Mouse (Mus musculus) heart, embryonic 10.5 days (tissue): ENCODE results near the gene Gm10668. TPM values are rescaled to one million over a fixed set of nuclear protein-coding genes. Genes with fewer than 3 reads are reported as not detected.
"Not testable (repeated sequence)": the region's sequence is repeated elsewhere in the genome, so short reads cannot be mapped to it uniquely, and the experiment has no call there.

ENCODE experiments used
- DNase-seq: peaks from one replicate; pipeline ENCODE4 v3.0.0-alpha.2; 2017; ENCODE audit warnings: low spot score
- H3K27ac ChIP-seq: fragments of 300-500 bp; sonication (generic); 2 replicates; pipeline ENCODE4 v1.5.1; 2016; ENCODE audit warnings: mild to moderate bottlenecking
- H3K27me3 ChIP-seq: fragments of 300-500 bp; sonication (generic); 2 replicates; pipeline ENCODE4 v1.6.1; 2016; ENCODE audit warnings: mild to moderate bottlenecking; ENCODE audit not compliant: poor library complexity, insufficient read depth, severe bottlenecking
- H3K36me3 ChIP-seq: fragments of 300-500 bp; sonication (generic); 2 replicates; pipeline ENCODE4 v1.6.1; 2016; ENCODE audit warnings: mild to moderate bottlenecking, moderate library complexity
- H3K4me1 ChIP-seq: fragments of 300-500 bp; sonication (generic); 2 replicates; pipeline ENCODE4 v1.6.1; 2016; ENCODE audit warnings: mild to moderate bottlenecking
- H3K4me3 ChIP-seq: fragments of 300-500 bp; sonication (generic); 2 replicates; pipeline ENCODE4 v1.5.1; 2016; ENCODE audit warnings: mild to moderate bottlenecking, moderate library complexity
- H3K9me3 ChIP-seq: fragments of 300-500 bp; sonication (generic); 2 replicates; pipeline ENCODE4 v1.6.1; 2016; ENCODE audit warnings: mild to moderate bottlenecking, moderate library complexity
- WGBS: fragments of 180-500 bp; shearing (Covaris S2); methylation state at CpG from one replicate; pipeline ENCODE4 v1.1.7; 2016; 5-methylcytosine and 5-hydroxymethylcytosine counted together
- polyA plus RNA-seq: library from polyadenylated mRNA; unstranded; fragments of >200 nt; fragmentation: Nextera tagmentation; extraction: Ambion mirVana; gene quantifications from 2 replicates; pipeline ENCODE4 v1.2.1, GENCODE M21; 2016

The Gm10668 gene
- not detected in 2 replicates for polyA plus RNA-seq

DNA sequence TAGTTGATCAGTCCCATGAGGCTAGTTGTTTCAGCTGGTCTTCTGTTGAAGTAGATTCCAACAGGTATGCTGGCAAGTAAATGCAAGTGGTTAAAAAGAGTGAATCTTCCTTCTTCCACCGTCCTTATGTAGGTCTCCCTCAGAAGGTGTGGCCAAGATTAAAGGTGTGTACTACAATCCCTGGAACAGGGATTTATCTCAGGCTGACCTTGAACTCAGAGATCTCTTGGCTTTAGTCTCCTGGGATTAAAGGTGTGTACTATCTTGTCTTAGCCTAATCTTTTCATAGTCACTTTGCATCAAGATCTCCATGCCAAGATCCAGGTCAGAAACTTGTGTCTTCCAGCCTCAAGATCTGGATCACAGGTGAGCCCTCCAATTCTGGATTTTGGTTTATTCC is at the start of gene Gm10668:
TSS of gene Gm10668 (minus strand) at position 101 of the 400 bp plus-strand sequence.
- not testable (repeated sequence) for H3K27ac ChIP-seq, H3K4me3 ChIP-seq, H3K36me3 ChIP-seq, H3K9me3 ChIP-seq, H3K27me3 ChIP-seq, H3K4me1 ChIP-seq, DNase-seq
- WGBS, result no CpG with 5 or more reads among the region's 1 CpGs

DNA sequence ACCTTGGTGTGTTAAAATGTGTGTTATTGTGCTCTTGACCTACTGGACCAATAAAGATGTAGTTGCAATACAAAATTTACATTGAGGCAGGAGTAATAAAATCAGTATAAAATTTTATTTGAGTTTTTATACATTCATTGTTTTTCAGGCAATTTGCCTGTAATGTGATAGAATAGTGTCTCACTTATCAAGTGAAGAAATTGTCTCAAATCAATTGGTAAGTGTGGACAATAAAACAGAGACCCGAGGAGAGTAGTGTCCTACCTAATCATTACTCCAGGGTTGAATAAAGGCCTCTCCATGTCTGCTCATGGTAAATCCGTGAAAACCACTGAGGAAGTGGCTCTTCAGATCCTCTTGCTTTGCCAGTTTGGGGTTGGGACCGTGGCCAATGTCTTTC is 40.5 kb upstream of the Gm10668 start, which contains the start of gene Vmn1r112:
TSS of gene Vmn1r112 (plus strand) at position 301 of the 400 bp plus-strand sequence.
- H3K4me1 ChIP-seq, H3K27me3 ChIP-seq, H3K4me3 ChIP-seq, H3K36me3 ChIP-seq, H3K9me3 ChIP-seq, DNase-seq, H3K27ac ChIP-seq: not testable (repeated sequence)
- WGBS, result no CpG with 5 or more reads among the region's 3 CpGs

DNA sequence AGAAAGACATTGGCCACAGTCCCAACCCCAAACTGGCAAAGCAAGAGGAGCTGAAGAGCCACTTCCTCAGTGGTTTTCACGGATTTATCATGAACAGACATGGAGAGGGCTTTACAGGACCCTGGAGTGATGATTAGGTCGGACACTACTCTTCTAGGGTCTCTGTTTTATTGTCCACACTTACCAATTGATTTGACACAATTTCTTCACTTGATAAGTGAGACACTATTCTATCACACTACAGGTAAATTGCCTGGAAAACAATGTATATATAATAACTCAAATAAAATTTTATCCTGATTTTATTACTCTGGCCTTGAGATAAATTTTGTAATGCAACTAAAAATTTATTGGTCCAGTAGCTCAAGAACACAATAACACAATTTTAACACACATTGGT is 27.3 kb downstream of the Gm10668 start, which contains the start of gene Vmn1r111:
TSS of gene Vmn1r111 (minus strand) at position 101 of the 400 bp plus-strand sequence.
- H3K9me3 ChIP-seq, H3K4me1 ChIP-seq, H3K36me3 ChIP-seq: not testable (repeated sequence)

More for the DNA sequence above, 27.3 kb downstream of the Gm10668 start, which contains the start of gene Vmn1r111:
- not testable (repeated sequence) for DNase-seq, H3K27ac ChIP-seq, H3K27me3 ChIP-seq, H3K4me3 ChIP-seq
- no CpG with 5 or more reads among the region's 2 CpGs for WGBS

Other genes starting within 250 kb of the Gm10668 start
- gene Vmn1r103, start 220.1 kb downstream of the Gm10668 start, polyA plus RNA-seq, result not detected in 2 replicates
- gene Vmn1r104, start 196.8 kb downstream of the Gm10668 start, polyA plus RNA-seq, result not detected in 2 replicates
- gene Gm5726, start 184.9 kb downstream of the Gm10668 start, polyA plus RNA-seq, result not detected in 2 replicates
- not detected in 2 replicates for gene Gm4141, start 154.4 kb downstream of the Gm10668 start, polyA plus RNA-seq
- not detected in 2 replicates for gene Gm4513, start 131.6 kb downstream of the Gm10668 start, polyA plus RNA-seq
- not detected in 2 replicates for gene Vmn1r107, start 61.7 kb downstream of the Gm10668 start, polyA plus RNA-seq
- gene Vmn1r111, start 27.4 kb downstream of the Gm10668 start, polyA plus RNA-seq, result not detected in 2 replicates
- not detected in 2 replicates for gene Vmn1r112, start 40.6 kb upstream of the Gm10668 start, polyA plus RNA-seq
- not detected in 2 replicates for gene Vmn1r113, start 56.7 kb upstream of the Gm10668 start, polyA plus RNA-seq
- not detected in 2 replicates for gene Vmn1r114, start 81.6 kb upstream of the Gm10668 start, polyA plus RNA-seq
- not detected in 2 replicates for gene Vmn1r115, start 114.4 kb upstream of the Gm10668 start, polyA plus RNA-seq
- not detected in 2 replicates for gene Vmn1r116, start 141.6 kb upstream of the Gm10668 start, polyA plus RNA-seq
- gene Vmn1r117, start 153.5 kb upstream of the Gm10668 start, polyA plus RNA-seq, result not detected in 2 replicates
- gene Vmn1r118, start 181.7 kb upstream of the Gm10668 start, polyA plus RNA-seq, result not detected in 2 replicates